Mouse (Mus musculus) lung, postnatal 0 days (tissue): ENCODE data around the gene Dppa4.

ENCODE experiments used
- CTCF ChIP-seq: IDR thresholded peaks from 2 replicates; pipeline ENCODE4 v1.5.1; 2016; ENCODE audit warnings: antibody characterized with exemption, mild to moderate bottlenecking
- EP300 ChIP-seq: IDR thresholded peaks from 2 replicates; pipeline ENCODE4 v1.6.1; 2016; ENCODE audit warnings: antibody characterized with exemption, mild to moderate bottlenecking, control low read depth

DNA sequence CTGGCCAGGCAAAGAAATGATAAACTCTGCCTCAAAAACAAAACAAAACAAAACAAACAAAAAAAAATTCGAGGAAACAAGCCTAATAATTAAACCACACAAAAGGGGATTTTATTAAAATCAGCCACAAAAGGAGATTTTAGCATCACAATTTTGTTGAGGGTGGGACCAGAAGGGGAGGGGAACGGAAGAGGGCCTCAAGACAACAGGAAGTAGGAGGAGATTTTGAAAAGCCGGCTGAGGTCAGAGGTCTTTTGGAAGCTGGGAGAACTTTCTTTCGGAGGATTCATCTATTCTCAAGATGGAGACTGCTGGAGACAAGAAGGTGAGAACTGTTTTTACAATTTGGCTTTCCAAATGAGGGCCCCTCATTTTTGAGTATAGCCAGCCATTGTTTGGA, at the start of gene Dppa4:
- no peak for TF ChIP-seq CTCF
- no peak for TF ChIP-seq EP300
